Comparison of ENCODE assay signal across 8 mouse cellular contexts in the genomic region with DNA sequence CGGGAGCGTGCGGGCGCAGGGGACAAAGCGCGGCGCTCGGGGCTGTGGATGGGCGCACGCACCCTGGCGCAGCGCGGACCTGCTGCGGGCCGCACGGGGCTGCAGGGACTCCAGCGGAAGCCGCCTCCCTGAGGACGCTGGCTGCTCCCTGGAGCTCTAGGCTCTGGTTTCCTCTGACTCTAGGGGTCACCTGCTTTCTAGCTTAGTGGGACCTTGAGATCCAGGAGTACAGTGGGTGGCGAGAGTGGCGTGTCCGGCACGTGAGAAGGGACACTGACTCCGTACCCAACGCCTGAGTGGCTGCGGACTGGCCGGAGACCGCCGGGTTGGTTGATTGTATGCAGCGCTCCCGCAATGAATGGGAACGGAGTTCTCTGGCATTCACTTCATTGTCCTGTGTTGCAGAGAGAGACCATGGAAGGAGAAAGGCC. TPM values are rescaled to one million over a fixed set of nuclear protein-coding genes. Genes with fewer than 3 reads are reported as not detected.
A peak's percentile ranks its signal among the peaks of the same experiment; 100 is the strongest.
DNase-seq lines count a peak whose midpoint lies in the region; ATAC-seq and TF ChIP-seq lines count a peak whose summit lies in the region.

No protein-coding gene starts in this region.

- H3K4me1 ChIP-seq in embryonic facial prominence, embryonic 11.5 days (ENCODE audit: control insufficient read depth, insufficient read depth, low read length): no peaks in the 10 kb centered on the region
- peaks cover 56% of the 10 kb centered on the region for H3K4me1 ChIP-seq in hindbrain, embryonic 13.5 days (replicated peaks)
- peaks cover 11% of the 10 kb centered on the region; the same call in 1 of the 2 replicates for H3K4me1 ChIP-seq in lung, postnatal 0 days (ENCODE audit: insufficient read depth, low read depth, low read length)

- no peak for TF ChIP-seq CTCF in left cerebral cortex, adult 2 months (IDR thresholded peaks at IDR 0.05)
- no peak for TF ChIP-seq CTCF in lung, postnatal 0 days (IDR thresholded peaks at IDR 0.05)

- H3K4me3 ChIP-seq in left cerebral cortex, adult 2 months: peak overlapping the region; percentile 66
- peak overlapping the region; percentile 78 for H3K4me3 ChIP-seq in embryonic facial prominence, embryonic 11.5 days (ENCODE audit: low read depth, low read length)
- peak overlapping the region; percentile 76 for H3K4me3 ChIP-seq in hindbrain, embryonic 13.5 days
- H3K4me3 ChIP-seq in lung, postnatal 0 days (ENCODE audit: low read depth, low read length): peak overlapping the region; percentile 52

- intact Hi-C loops in left cerebral cortex, adult 2 months (cut with DNase I): no loop called here

- H3K4me2 ChIP-seq in embryonic facial prominence, embryonic 11.5 days (ENCODE audit: low read depth, low read length): peak overlapping the region; percentile 97
- H3K4me2 ChIP-seq in hindbrain, embryonic 13.5 days: peak overlapping the region; percentile 82
- H3K4me2 ChIP-seq in lung, postnatal 0 days (replicated peaks; ENCODE audit: low read depth, low read length): peak overlapping the region; percentile 99

- no peak overlapping the region for H3K27ac ChIP-seq in left cerebral cortex, adult 2 months
- H3K27ac ChIP-seq in embryonic facial prominence, embryonic 11.5 days (replicated peaks; ENCODE audit: low read depth, low read length): peak overlapping the region; percentile 43
- H3K27ac ChIP-seq in hindbrain, embryonic 13.5 days: peak overlapping the region; percentile 53
- H3K27ac ChIP-seq in lung, postnatal 0 days (ENCODE audit: low read length): no peak overlapping the region

- under 1% methylated on average over 29 of the region's 32 CpGs for WGBS in embryonic facial prominence, embryonic 11.5 days
- WGBS in hindbrain, embryonic 13.5 days: under 1% methylated on average over 32 of the region's 32 CpGs
- 0% methylated on average over 22 of the region's 32 CpGs for WGBS in lung, postnatal 0 days

- no peaks in the 10 kb centered on the region for H3K27me3 ChIP-seq in embryonic facial prominence, embryonic 11.5 days (ENCODE audit: control insufficient read depth, insufficient read depth, low read length)
- H3K27me3 ChIP-seq in hindbrain, embryonic 13.5 days: no peaks in the 10 kb centered on the region
- peaks cover 6% of the 10 kb centered on the region; the same call in 1 of the 2 replicates for H3K27me3 ChIP-seq in lung, postnatal 0 days (replicated peaks; ENCODE audit: insufficient read depth, low read length)

- DNase-seq in left cerebral cortex, adult 2 months (ENCODE audit: extremely low spot score in 1 of 2, low spot score in 2 of 2): peak in 1 of 2 experiments; percentile 13
- no peak for DNase-seq in left cerebral cortex, adult 8-10 months (ENCODE audit: low spot score in 2 of 2)
- peak; percentile 45 for DNase-seq in embryonic facial prominence, embryonic 11.5 days (ENCODE audit: low spot score)
- DNase-seq in lung, postnatal 0 days (ENCODE audit: low spot score): peak; percentile 14
- no peak for DNase-seq in adrenal gland, postnatal 4 days (ENCODE audit: low spot score in 2 of 2)
- no peak for DNase-seq in frontal cortex, postnatal 36 days (ENCODE audit: low spot score in 2 of 2)
- DNase-seq in ovary, postnatal 14 days (ENCODE audit: low spot score): no peak

- no peaks in the 10 kb centered on the region for H3K36me3 ChIP-seq in embryonic facial prominence, embryonic 11.5 days (replicated peaks; ENCODE audit: control insufficient read depth, insufficient read depth, low read depth, low read length)
- H3K36me3 ChIP-seq in hindbrain, embryonic 13.5 days: no peaks in the 10 kb centered on the region
- no peaks in the 10 kb centered on the region for H3K36me3 ChIP-seq in lung, postnatal 0 days (ENCODE audit: insufficient read depth, low read length)

- H3K9ac ChIP-seq in embryonic facial prominence, embryonic 11.5 days (replicated peaks; ENCODE audit: low read length): peak overlapping the region; percentile 81
- peak overlapping the region; percentile 85 for H3K9ac ChIP-seq in hindbrain, embryonic 13.5 days
- 0 out of 2 replicates have a peak overlapping the region, but pooled peaks have one; percentile 3 for H3K9ac ChIP-seq in lung, postnatal 0 days (replicated peaks; ENCODE audit: low read depth)

- peak; percentile 55 for ATAC-seq in embryonic facial prominence, embryonic 11.5 days (replicated peaks; ENCODE audit: insufficient number of reproducible peaks, low FRiP score, low TSS enrichment, low read depth)
- peak; percentile 65 for ATAC-seq in hindbrain, embryonic 13.5 days (ENCODE audit: low FRiP score)
- ATAC-seq in lung, postnatal 0 days: peak; percentile 58

- no peak for TF ChIP-seq EP300 in lung, postnatal 0 days (IDR thresholded peaks at IDR 0.05)

- H3K9me3 ChIP-seq in embryonic facial prominence, embryonic 11.5 days (replicated peaks; ENCODE audit: control insufficient read depth, low read length): no peaks in the 10 kb centered on the region
- H3K9me3 ChIP-seq in hindbrain, embryonic 13.5 days: no peaks in the 10 kb centered on the region
- H3K9me3 ChIP-seq in lung, postnatal 0 days (ENCODE audit: low read length): no peaks in the 10 kb centered on the region

RNA-seq across cellular contexts. Expression of a gene that starts 0.4 kb away (rescaled TPM):
- total RNA-seq in left cerebral cortex, adult 2 months (2021): 1 to 10 TPM; 4.3 to 5.2 TPM
- total RNA-seq in left cerebral cortex, adult 8-10 months (2022): 1 to 10 TPM; 2.9 to 4.5 (median 3.6) TPM
- polyA plus RNA-seq in embryonic facial prominence, embryonic 11.5 days (2014; fragmentation: Nextera tagmentation; extraction: Ambion mirVana): 9.4 and 9.6 TPM in 2 replicates
- 9.7 and 11.1 TPM in 2 replicates for polyA plus RNA-seq in hindbrain, embryonic 13.5 days (2015; fragmentation: Nextera tagmentation; extraction: Ambion mirVana)
- polyA plus RNA-seq in lung, postnatal 0 days (2015; fragmentation: Nextera tagmentation; extraction: Ambion mirVana): 0.56 and 0.80 TPM in 2 replicates
- total RNA-seq in adrenal gland, postnatal 4 days (2021): 10 to 100 TPM; 21.6 to 34.4 TPM

Comparison
In these comparisons a context has a peak if more than half of its experiments do, and no peak if none do; other contexts are left out.
1. DNase-seq: peak in embryonic facial prominence, embryonic 11.5 days (single experiment) and lung, postnatal 0 days (single experiment); none in left cerebral cortex, adult 8-10 months (0 of 2), adrenal gland, postnatal 4 days (0 of 2), frontal cortex, postnatal 36 days (0 of 2) and ovary, postnatal 14 days (single experiment).
2. H3K27ac ChIP-seq: peak in embryonic facial prominence, embryonic 11.5 days (single experiment) and hindbrain, embryonic 13.5 days (single experiment); none in left cerebral cortex, adult 2 months (single experiment) and lung, postnatal 0 days (single experiment).
3. H3K9ac ChIP-seq: peak in every context shown above with its lines; median percentile 85 in hindbrain, embryonic 13.5 days; 81 in embryonic facial prominence, embryonic 11.5 days; 3 in lung, postnatal 0 days.
4. Peak in every context shown above with its lines, with median percentiles within 50 percentile points of each other: H3K4me3 ChIP-seq, ATAC-seq and H3K4me2 ChIP-seq.